Comparison of ENCODE assay signal across 8 mouse cellular contexts in genomic region chr19:53390495-53391007, GRCm38 (mm10). TPM values are rescaled to one million over a fixed set of nuclear protein-coding genes. Genes with fewer than 3 reads are reported as not detected.
DNase-seq lines count a peak whose midpoint lies in the region; ATAC-seq and TF ChIP-seq lines count a peak whose summit lies in the region.

Gene Smndc1, minus strand, starts transcription at chr19:53390578.

- peaks cover 34% of the 10 kb centered on the region for H3K36me3 ChIP-seq in embryonic facial prominence, embryonic 14.5 days (ENCODE audit: control insufficient read depth, insufficient read depth, low read length)
- peaks cover 31% of the 10 kb centered on the region for H3K36me3 ChIP-seq in heart, adult 2 months (ENCODE audit: control insufficient read depth, insufficient read depth, low read length)
- H3K36me3 ChIP-seq in limb, embryonic 13.5 days, result peaks cover 34% of the 10 kb centered on the region
- H3K36me3 ChIP-seq in midbrain, embryonic 16.5 days (ENCODE audit: control insufficient read depth, insufficient read depth, low read length), result peaks cover 11% of the 10 kb centered on the region

- H3K4me1 ChIP-seq in embryonic facial prominence, embryonic 14.5 days (ENCODE audit: control insufficient read depth, insufficient read depth, low read length), result peaks cover 8% of the 10 kb centered on the region
- peaks cover 2% of the 10 kb centered on the region for H3K4me1 ChIP-seq in heart, adult 2 months (ENCODE audit: control insufficient read depth, insufficient read depth, low read length)
- H3K4me1 ChIP-seq in limb, embryonic 13.5 days, result peaks cover 15% of the 10 kb centered on the region
- H3K4me1 ChIP-seq in midbrain, embryonic 16.5 days (ENCODE audit: control insufficient read depth, insufficient read depth, low read length), result peaks cover 17% of the 10 kb centered on the region

- peak; percentile 97 for ATAC-seq in embryonic facial prominence, embryonic 14.5 days (ENCODE audit: low read depth)
- peak; percentile 97 for ATAC-seq in limb, embryonic 13.5 days (ENCODE audit: low FRiP score, low read depth)
- peak; percentile 97 for ATAC-seq in midbrain, embryonic 16.5 days

- peak; percentile 99 for DNase-seq in 3T3-L1 (ENCODE audit: low read depth, low spot score)
- DNase-seq in adrenal gland, postnatal 4 days (ENCODE audit: low spot score in 2 of 2), result peak; percentile 96 to 98
- DNase-seq in embryonic facial prominence, embryonic 14.5 days (ENCODE audit: low spot score), result peak; percentile 100
- peak; percentile 98 to 100 for DNase-seq in heart, adult 2 months
- DNase-seq in kidney, adult 8-10 months, result peak; percentile 99
- DNase-seq in spleen, postnatal 10 days (ENCODE audit: low spot score in 2 of 2), result peak; percentile 97 to 100

- no peaks in the 10 kb centered on the region for H3K27me3 ChIP-seq in embryonic facial prominence, embryonic 14.5 days (replicated peaks; ENCODE audit: control insufficient read depth, insufficient read depth, low read length)
- no peaks in the 10 kb centered on the region for H3K27me3 ChIP-seq in heart, adult 2 months (ENCODE audit: control insufficient read depth, insufficient read depth, low read length)
- H3K27me3 ChIP-seq in limb, embryonic 13.5 days, result no peaks in the 10 kb centered on the region
- H3K27me3 ChIP-seq in midbrain, embryonic 16.5 days (ENCODE audit: control insufficient read depth, insufficient read depth, low read depth, low read length), result no peaks in the 10 kb centered on the region

- H3K9ac ChIP-seq in embryonic facial prominence, embryonic 14.5 days (ENCODE audit: low read depth, low read length), result peak within 1 kb of the TSS; percentile 99
- peak within 1 kb of the TSS; percentile 100 for H3K9ac ChIP-seq in heart, adult 2 months (ENCODE audit: low read depth, low read length)
- peak within 1 kb of the TSS; percentile 99 for H3K9ac ChIP-seq in limb, embryonic 13.5 days
- H3K9ac ChIP-seq in midbrain, embryonic 16.5 days (ENCODE audit: low read depth, low read length), result peak within 1 kb of the TSS; percentile 99

- peak within 1 kb of the TSS; percentile 90 for H3K4me2 ChIP-seq in embryonic facial prominence, embryonic 14.5 days (ENCODE audit: low read depth, low read length)
- peak within 1 kb of the TSS; percentile 79 for H3K4me2 ChIP-seq in limb, embryonic 13.5 days (replicated peaks)
- peak within 1 kb of the TSS; percentile 85 for H3K4me2 ChIP-seq in midbrain, embryonic 16.5 days (ENCODE audit: low read length)

- no peaks in the 10 kb centered on the region for H3K9me3 ChIP-seq in embryonic facial prominence, embryonic 14.5 days (ENCODE audit: control insufficient read depth, low read length)
- no peaks in the 10 kb centered on the region for H3K9me3 ChIP-seq in limb, embryonic 13.5 days
- H3K9me3 ChIP-seq in midbrain, embryonic 16.5 days (replicated peaks; ENCODE audit: control insufficient read depth, low read length, poor library complexity, severe bottlenecking), result no peaks in the 10 kb centered on the region

- intact Hi-C loops in heart, adult 2 months (cut with DNase I), result loop anchor here (1.0 to 10.0 kb wide), 2 partner anchors 79 to 554 kb away; partner anchors contain the start of genes Bbip1 and Shoc2

- no peak for TF ChIP-seq CTCF in heart, adult 2 months (IDR thresholded peaks at IDR 0.05)

- TF ChIP-seq EP300 in heart, adult 2 months (IDR thresholded peaks at IDR 0.05; ENCODE audit: insufficient read depth, low read depth, low read length), result peak; percentile 78; the same call in 1 of the 2 replicates

- under 1% methylated on average over 46 of the region's 48 CpGs for WGBS in embryonic facial prominence, embryonic 14.5 days
- WGBS in heart, adult 2 months, result under 1% methylated on average over 48 of the region's 48 CpGs
- 0% methylated on average over 48 of the region's 48 CpGs for WGBS in limb, embryonic 13.5 days
- WGBS in midbrain, embryonic 16.5 days, result under 1% methylated on average over 47 of the region's 48 CpGs

- H3K79me2 ChIP-seq in heart, adult 2 months (replicated peaks; ENCODE audit: control insufficient read depth, insufficient read depth, low read length), result peaks cover 5% of the 10 kb centered on the region

- H3K27ac ChIP-seq in embryonic facial prominence, embryonic 14.5 days (replicated peaks; ENCODE audit: low read depth, low read length), result peak within 1 kb of the TSS; percentile 99
- H3K27ac ChIP-seq in heart, adult 2 months, result peak within 1 kb of the TSS; percentile 93
- H3K27ac ChIP-seq in limb, embryonic 13.5 days, result peak within 1 kb of the TSS; percentile 99
- peak within 1 kb of the TSS; percentile 97 for H3K27ac ChIP-seq in midbrain, embryonic 16.5 days (ENCODE audit: low read length)

- TF ChIP-seq POLR2A in heart, adult 2 months (IDR thresholded peaks at IDR 0.05; ENCODE audit: insufficient read depth, low read depth, low read length), result peak; percentile 92

- peak within 1 kb of the TSS; percentile 96 for H3K4me3 ChIP-seq in embryonic facial prominence, embryonic 14.5 days (ENCODE audit: low read depth, low read length)
- peak within 1 kb of the TSS; percentile 96 for H3K4me3 ChIP-seq in heart, adult 2 months
- H3K4me3 ChIP-seq in limb, embryonic 13.5 days, result peak within 1 kb of the TSS; percentile 99
- peak within 1 kb of the TSS; percentile 99 for H3K4me3 ChIP-seq in midbrain, embryonic 16.5 days (ENCODE audit: low read depth, low read length)

RNA-seq across cellular contexts. Expression of gene Smndc1, which starts in this region (rescaled TPM):
- total RNA-seq in adrenal gland, postnatal 4 days (2021), result 10 to 100 TPM; 49.1 to 52.1 TPM
- 38.8 and 40.2 TPM in 2 replicates for polyA plus RNA-seq in embryonic facial prominence, embryonic 14.5 days (2014; fragmentation: Nextera tagmentation; extraction: Ambion mirVana)
- total RNA-seq in heart, adult 2 months (2021), result 10 to 100 TPM; 32.7 to 35.5 TPM
- 6.2 and 6.3 TPM in 2 replicates for polyA plus RNA-seq in heart, adult 2 months (2012; rRNA removed)
- polyA plus RNA-seq in limb, embryonic 13.5 days (2015; fragmentation: Nextera tagmentation; extraction: Ambion mirVana), result 41.0 and 44.8 TPM in 2 replicates
- polyA plus RNA-seq in midbrain, embryonic 16.5 days (2015; fragmentation: Nextera tagmentation; extraction: Ambion mirVana), result 31.2 and 32.2 TPM in 2 replicates

Comparison
In these comparisons a context has a peak if more than half of its experiments do, and no peak if none do; other contexts are left out.
1. Peak in every context shown above with its lines: DNase-seq, ATAC-seq, H3K4me3 ChIP-seq and H3K27ac ChIP-seq.